Mouse (Mus musculus): Measurements from ENCODE around the gene Nudt8. TPM values are rescaled to one million over a fixed set of nuclear protein-coding genes. Genes with fewer than 3 reads are reported as not detected.
A peak's percentile ranks its signal among the peaks of the same experiment; 100 is the strongest.
"Not testable (repeated sequence)": the region's sequence is repeated elsewhere in the genome, so short reads cannot be mapped to it uniquely, and the experiment has no call there.

Nudt8 gene
- polyA plus RNA-seq, 1 experiment from 2014 or later, result 30.5 TPM

DNA sequence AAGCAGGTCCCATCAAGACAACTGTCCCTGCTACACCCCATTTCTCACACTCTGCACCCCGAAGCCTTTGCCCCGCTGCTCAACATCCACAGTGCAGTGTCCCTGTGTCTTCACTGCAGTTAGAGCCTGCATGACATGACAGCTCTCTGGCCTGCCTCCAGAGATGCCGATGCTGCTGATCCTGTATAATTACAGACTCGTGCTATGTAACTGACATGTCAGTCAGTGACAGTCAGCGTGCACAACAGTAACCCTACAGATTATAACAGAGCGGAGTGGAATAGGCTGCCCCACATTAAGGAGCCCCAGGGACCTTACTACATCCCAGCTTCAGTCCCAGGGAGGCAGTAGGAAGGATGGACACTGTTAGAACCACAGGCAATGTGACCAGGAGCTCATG is 38.6 kb upstream of the Nudt8 start:
- not testable (repeated sequence) for H3K4me3 ChIP-seq (replicated peaks; ENCODE audit: low read length); H3K27me3 ChIP-seq (ENCODE audit: control insufficient read depth, insufficient read depth, low read length); H3K4me2 ChIP-seq (ENCODE audit: low read depth, low read length); ATAC-seq (ENCODE audit: insufficient read depth, low FRiP score); H3K27ac ChIP-seq (ENCODE audit: low read length); H3K9me3 ChIP-seq (replicated peaks; ENCODE audit: control insufficient read depth, low read length); H3K9ac ChIP-seq (ENCODE audit: low read length); H3K4me1 ChIP-seq (ENCODE audit: control insufficient read depth, insufficient read depth, low read length); H3K36me3 ChIP-seq (ENCODE audit: control insufficient read depth, insufficient read depth, low read length)
- 78% methylated on average over 6 of the region's 6 CpGs for WGBS

- H3K4me1 ChIP-seq (ENCODE audit: control insufficient read depth, insufficient read depth, low read length), result no peaks in the 10 kb centered on the region
- 13% methylated on average over 2 of the region's 2 CpGs for WGBS
- no peaks in the 10 kb centered on the region for H3K9me3 ChIP-seq (replicated peaks; ENCODE audit: control insufficient read depth, low read length)
- no peaks in the 10 kb centered on the region for H3K36me3 ChIP-seq (ENCODE audit: control insufficient read depth, insufficient read depth, low read length)
- no peak overlapping the region for H3K4me2 ChIP-seq (ENCODE audit: low read depth, low read length)
- no peaks in the 10 kb centered on the region for H3K27me3 ChIP-seq (ENCODE audit: control insufficient read depth, insufficient read depth, low read length)
- no peak for ATAC-seq (ENCODE audit: insufficient read depth, low FRiP score)
- H3K27ac ChIP-seq (ENCODE audit: low read length), result no peak overlapping the region
- H3K9ac ChIP-seq (ENCODE audit: low read length), result no peak overlapping the region
- H3K4me3 ChIP-seq (replicated peaks; ENCODE audit: low read length), result no peak overlapping the region
Measured at GRCm38 (mm10) chr19:3962469-3962868, 37.9 kb upstream of the Nudt8 start.

DNA sequence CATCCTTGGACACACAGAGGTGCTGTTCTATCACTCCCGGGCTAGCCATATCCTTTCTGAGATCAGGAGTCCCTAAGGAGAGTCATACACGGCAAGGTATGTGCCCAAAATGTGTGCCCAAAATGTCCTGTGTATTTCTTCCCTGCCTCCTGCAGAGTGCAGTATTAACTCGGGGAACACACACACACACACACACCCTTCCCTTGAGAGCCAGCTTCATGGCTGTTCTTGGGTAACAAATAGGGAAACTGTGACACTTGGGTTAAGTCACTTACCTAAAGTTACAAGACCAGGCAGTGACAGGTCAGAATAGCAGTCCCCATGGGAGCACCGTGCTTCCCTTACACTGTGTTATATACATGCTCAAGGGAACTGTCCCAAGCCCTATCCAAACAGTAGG is 36.4 kb upstream of the Nudt8 start:
- Histone ChIP-seq H3K36me3 (ENCODE audit: control insufficient read depth, insufficient read depth, low read length) (no peaks in the 10 kb centered on the region), H3K4me3 (replicated peaks; ENCODE audit: low read length) (no peak overlapping the region), H3K9me3 (replicated peaks; ENCODE audit: control insufficient read depth, low read length) (no peaks in the 10 kb centered on the region), H3K9ac (ENCODE audit: low read length) (no peak overlapping the region), H3K27ac (ENCODE audit: low read length) (no peak overlapping the region), H3K27me3 (ENCODE audit: control insufficient read depth, insufficient read depth, low read length) (no peaks in the 10 kb centered on the region), H3K4me2 (ENCODE audit: low read depth, low read length) (no peak overlapping the region), H3K4me1 (ENCODE audit: control insufficient read depth, insufficient read depth, low read length) (no peaks in the 10 kb centered on the region)
- WGBS, result 63% methylated on average over 4 of the region's 4 CpGs
- no peak for ATAC-seq (ENCODE audit: insufficient read depth, low FRiP score)

- Histone ChIP-seq H3K9me3 (replicated peaks; ENCODE audit: control insufficient read depth, low read length) (no peaks in the 10 kb centered on the region), H3K27ac (ENCODE audit: low read length) (no peak overlapping the region), H3K9ac (ENCODE audit: low read length) (no peak overlapping the region), H3K27me3 (ENCODE audit: control insufficient read depth, insufficient read depth, low read length) (no peaks in the 10 kb centered on the region), H3K36me3 (ENCODE audit: control insufficient read depth, insufficient read depth, low read length) (no peaks in the 10 kb centered on the region), H3K4me1 (ENCODE audit: control insufficient read depth, insufficient read depth, low read length) (peaks cover 4% of the 10 kb centered on the region; the same call in 1 of the 2 replicates), H3K4me3 (replicated peaks; ENCODE audit: low read length) (no peak overlapping the region), H3K4me2 (ENCODE audit: low read depth, low read length) (no peak overlapping the region)
- ATAC-seq (ENCODE audit: insufficient read depth, low FRiP score), result no peak
- 70% methylated on average over 11 of the region's 11 CpGs for WGBS
Measured at GRCm38 (mm10) chr19:3966330-3967075, 33.9 kb upstream of the Nudt8 start.

DNA sequence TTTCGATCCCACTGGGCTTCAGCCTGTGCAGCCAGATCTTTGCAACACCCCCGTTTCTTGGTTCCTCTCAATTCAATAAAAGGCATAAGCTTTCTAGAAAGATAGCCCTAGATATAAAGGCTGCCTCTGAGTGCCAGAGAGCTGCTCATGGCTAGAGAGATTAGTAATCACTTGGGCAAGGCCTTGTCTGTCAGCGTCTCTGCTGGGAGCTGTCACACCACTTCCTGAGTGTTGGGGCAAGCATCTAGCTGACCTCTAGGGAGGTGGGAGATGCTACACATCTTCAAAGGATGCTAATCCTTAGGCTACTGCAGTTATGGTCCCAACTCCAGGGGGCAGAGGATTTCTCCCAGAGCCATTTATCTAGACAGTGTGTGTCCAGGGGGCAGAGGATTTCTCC is 33.1 kb upstream of the Nudt8 start:
- 56% methylated on average over 3 of the region's 3 CpGs for WGBS
- H3K36me3 ChIP-seq (ENCODE audit: control insufficient read depth, insufficient read depth, low read length), result no peaks in the 10 kb centered on the region
- no peak for ATAC-seq (ENCODE audit: insufficient read depth, low FRiP score)

DNA sequence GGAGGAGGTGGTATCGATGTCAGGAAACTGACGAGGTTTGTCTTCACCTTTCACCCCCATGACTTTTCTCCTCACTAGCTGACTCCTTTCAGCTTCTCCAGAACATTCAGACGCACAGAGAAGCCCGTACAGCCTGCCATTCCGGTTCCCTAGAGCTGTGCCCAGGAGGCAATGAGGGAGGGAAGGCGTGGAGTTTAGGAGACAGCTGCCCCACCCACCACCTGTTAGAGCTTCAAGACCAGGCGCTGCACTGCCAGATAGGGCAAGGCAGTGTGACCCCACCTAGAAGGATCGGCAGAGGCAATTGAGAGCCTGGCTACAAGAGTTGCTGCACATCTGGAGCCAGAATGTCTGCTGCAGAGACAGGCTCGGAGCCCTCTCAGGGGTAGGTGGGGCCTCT is 28.2 kb upstream of the Nudt8 start, which contains the start of gene Aldh3b2:
TSS of gene Aldh3b2 (plus strand) at position 100 of the 400 bp plus-strand sequence.
- Histone ChIP-seq H3K4me2 (ENCODE audit: low read depth, low read length) (peak within 1 kb of the TSS; percentile 17; the same call in 1 of the 2 replicates), H3K36me3 (ENCODE audit: control insufficient read depth, insufficient read depth, low read length) (no peaks in the 10 kb centered on the region), H3K27me3 (ENCODE audit: control insufficient read depth, insufficient read depth, low read length) (no peaks in the 10 kb centered on the region), H3K9ac (ENCODE audit: low read length) (0 out of 2 replicates have a peak within 1 kb of the TSS, but pooled peaks have one; percentile 43), H3K9me3 (replicated peaks; ENCODE audit: control insufficient read depth, low read length) (no peaks in the 10 kb centered on the region), H3K4me1 (ENCODE audit: control insufficient read depth, insufficient read depth, low read length) (peaks cover 4% of the 10 kb centered on the region; the same call in 1 of the 2 replicates), H3K27ac (ENCODE audit: low read length) (peak within 1 kb of the TSS; percentile 40), H3K4me3 (replicated peaks; ENCODE audit: low read length) (peak within 1 kb of the TSS; percentile 3)
- ATAC-seq (ENCODE audit: insufficient read depth, low FRiP score), result peak; percentile 87; the same call in 1 of the 2 replicates
- WGBS, result 26% methylated on average over 9 of the region's 9 CpGs

More for the DNA sequence above, 33.1 kb upstream of the Nudt8 start:
- Histone ChIP-seq H3K4me2 (ENCODE audit: low read depth, low read length) (no peak overlapping the region), H3K27me3 (ENCODE audit: control insufficient read depth, insufficient read depth, low read length) (no peaks in the 10 kb centered on the region), H3K9me3 (replicated peaks; ENCODE audit: control insufficient read depth, low read length) (no peaks in the 10 kb centered on the region), H3K27ac (ENCODE audit: low read length) (no peak overlapping the region), H3K4me3 (replicated peaks; ENCODE audit: low read length) (no peak overlapping the region), H3K4me1 (ENCODE audit: control insufficient read depth, insufficient read depth, low read length) (peaks cover 4% of the 10 kb centered on the region; the same call in 1 of the 2 replicates), H3K9ac (ENCODE audit: low read length) (no peak overlapping the region)

DNA sequence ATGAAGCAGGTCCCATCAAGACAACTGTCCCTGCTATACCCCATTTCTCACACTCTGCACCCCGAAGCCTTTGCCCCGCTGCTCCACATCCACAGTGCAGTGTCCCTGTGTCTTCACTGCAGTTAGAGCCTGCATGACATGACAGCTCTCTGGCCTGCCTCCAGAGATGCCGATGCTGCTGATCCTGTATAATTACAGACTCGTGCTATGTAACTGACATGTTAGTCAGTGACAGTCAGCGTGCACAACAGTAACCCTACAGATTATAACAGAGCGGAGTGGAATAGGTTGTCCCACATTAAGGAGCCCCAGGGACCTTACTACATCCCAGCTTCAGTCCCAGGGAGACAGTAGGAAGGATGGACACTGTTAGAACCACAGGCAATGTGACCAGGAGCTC is 25.8 kb upstream of the Nudt8 start:
- H3K27ac ChIP-seq (ENCODE audit: low read length); H3K4me1 ChIP-seq (ENCODE audit: control insufficient read depth, insufficient read depth, low read length); H3K9me3 ChIP-seq (replicated peaks; ENCODE audit: control insufficient read depth, low read length); H3K4me2 ChIP-seq (ENCODE audit: low read depth, low read length); H3K9ac ChIP-seq (ENCODE audit: low read length); H3K36me3 ChIP-seq (ENCODE audit: control insufficient read depth, insufficient read depth, low read length); ATAC-seq (ENCODE audit: insufficient read depth, low FRiP score); H3K4me3 ChIP-seq (replicated peaks; ENCODE audit: low read length); H3K27me3 ChIP-seq (ENCODE audit: control insufficient read depth, insufficient read depth, low read length): not testable (repeated sequence)
- WGBS, result 76% methylated on average over 6 of the region's 6 CpGs

DNA sequence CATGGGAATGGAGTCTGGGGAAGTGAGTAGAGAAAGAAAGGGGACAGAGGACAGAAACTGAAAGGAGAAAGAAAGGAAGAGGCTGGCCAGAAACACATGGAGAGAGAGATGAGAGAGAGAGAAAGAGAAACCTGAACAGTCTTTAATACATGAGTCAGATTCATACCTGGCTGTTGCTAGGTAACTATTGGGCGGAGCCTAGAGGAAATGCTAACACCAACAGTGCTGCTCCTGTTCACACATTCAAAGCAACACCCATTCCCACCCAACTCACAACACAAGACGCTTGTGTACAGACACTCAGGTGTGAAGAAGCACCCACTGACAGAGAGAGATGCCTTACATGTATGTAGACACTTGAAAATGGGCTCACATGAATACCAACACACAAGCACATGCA is 24.5 kb upstream of the Nudt8 start:
- H3K27me3 ChIP-seq (ENCODE audit: control insufficient read depth, insufficient read depth, low read length), result no peaks in the 10 kb centered on the region
- H3K4me1 ChIP-seq (ENCODE audit: control insufficient read depth, insufficient read depth, low read length), result 0 out of 2 replicates have a peak, but pooled peaks cover 2% of the 10 kb centered on the region
- H3K9ac ChIP-seq (ENCODE audit: low read length), result no peak overlapping the region
- WGBS, result 61% methylated on average over 2 of the region's 2 CpGs
- H3K36me3 ChIP-seq (ENCODE audit: control insufficient read depth, insufficient read depth, low read length), result no peaks in the 10 kb centered on the region
- H3K4me2 ChIP-seq (ENCODE audit: low read depth, low read length), result no peak overlapping the region
- no peak overlapping the region for H3K4me3 ChIP-seq (replicated peaks; ENCODE audit: low read length)
- H3K9me3 ChIP-seq (replicated peaks; ENCODE audit: control insufficient read depth, low read length), result no peaks in the 10 kb centered on the region
- ATAC-seq (ENCODE audit: insufficient read depth, low FRiP score), result no peak
- H3K27ac ChIP-seq (ENCODE audit: low read length), result no peak overlapping the region; the same call in 1 of the 2 replicates

DNA sequence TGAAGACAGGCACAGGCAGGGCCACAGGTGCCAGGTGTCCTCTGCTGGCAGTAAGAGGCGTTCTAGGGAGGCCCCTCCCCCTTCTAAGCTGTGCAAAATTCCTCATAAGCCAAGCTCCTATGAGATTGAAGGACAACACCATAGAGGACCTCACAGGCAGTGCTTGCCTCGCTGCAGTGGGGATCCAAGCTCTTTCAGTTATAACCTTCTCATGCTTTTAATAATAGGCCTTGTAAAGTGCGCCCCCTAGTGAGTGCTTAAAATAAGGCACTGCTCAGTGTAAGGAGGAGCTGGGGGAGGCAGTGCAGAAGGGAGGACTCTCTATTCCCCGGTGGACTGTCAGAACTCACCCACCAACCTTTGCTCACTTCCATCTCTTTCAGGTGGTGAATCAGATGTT is 20.1 kb upstream of the Nudt8 start:
- no peak overlapping the region for H3K4me3 ChIP-seq (replicated peaks; ENCODE audit: low read length)
- H3K4me1 ChIP-seq (ENCODE audit: control insufficient read depth, insufficient read depth, low read length), result 0 out of 2 replicates have a peak, but pooled peaks cover 2% of the 10 kb centered on the region
- H3K27ac ChIP-seq (ENCODE audit: low read length), result no peak overlapping the region
- peak; percentile 74 for ATAC-seq (ENCODE audit: insufficient read depth, low FRiP score)
- H3K27me3 ChIP-seq (ENCODE audit: control insufficient read depth, insufficient read depth, low read length), result no peaks in the 10 kb centered on the region
- no peaks in the 10 kb centered on the region for H3K36me3 ChIP-seq (ENCODE audit: control insufficient read depth, insufficient read depth, low read length)
- H3K9ac ChIP-seq (ENCODE audit: low read length), result no peak overlapping the region; the same call in 1 of the 2 replicates
- no peak overlapping the region for H3K4me2 ChIP-seq (ENCODE audit: low read depth, low read length)
- WGBS, result 11% methylated on average over 4 of the region's 4 CpGs
- H3K9me3 ChIP-seq (replicated peaks; ENCODE audit: control insufficient read depth, low read length), result no peaks in the 10 kb centered on the region
